Comparison of ENCODE assay signal across 13 mouse cellular contexts in genomic region chr4:81561453-81561852, GRCm38 (mm10).
DNase-seq lines count a peak whose midpoint lies in the region; ATAC-seq lines count a peak whose summit lies in the region.
"Had no signal": no experiment of that assay in that cellular context is flagged by ENCODE, and none has a peak within 500 bp of the region (broad histone marks: within the 10 kb centered on the region; RNA-seq: fewer than 3 reads in every experiment).

No protein-coding gene starts in this region.

- H3K9ac ChIP-seq in hindbrain, embryonic 11.5 days (ENCODE audit: low read depth, low read length) = no peak overlapping the region
- H3K9ac ChIP-seq in hindbrain, embryonic 12.5 days = no peak overlapping the region
- H3K9ac ChIP-seq in embryonic facial prominence, embryonic 11.5 days (replicated peaks; ENCODE audit: low read length) = no peak overlapping the region
- H3K9ac ChIP-seq in heart, embryonic 16.5 days (ENCODE audit: low read length) = no peak overlapping the region
- H3K9ac ChIP-seq: liver, embryonic 15.5 days had no signal

- H3K27me3 ChIP-seq in hindbrain, embryonic 11.5 days (ENCODE audit: control insufficient read depth, insufficient read depth, low read length) = no peaks in the 10 kb centered on the region
- no peaks in the 10 kb centered on the region for H3K27me3 ChIP-seq in hindbrain, embryonic 12.5 days
- no peaks in the 10 kb centered on the region for H3K27me3 ChIP-seq in embryonic facial prominence, embryonic 11.5 days (ENCODE audit: control insufficient read depth, insufficient read depth, low read length)
- H3K27me3 ChIP-seq in heart, embryonic 16.5 days (ENCODE audit: control insufficient read depth, insufficient read depth, low read length) = no peaks in the 10 kb centered on the region
- H3K27me3 ChIP-seq: liver, embryonic 15.5 days had no signal

- no peaks in the 10 kb centered on the region for H3K9me3 ChIP-seq in hindbrain, embryonic 11.5 days (ENCODE audit: control insufficient read depth, low read length)
- no peaks in the 10 kb centered on the region for H3K9me3 ChIP-seq in hindbrain, embryonic 12.5 days (replicated peaks)
- no peaks in the 10 kb centered on the region for H3K9me3 ChIP-seq in embryonic facial prominence, embryonic 11.5 days (replicated peaks; ENCODE audit: control insufficient read depth, low read length)
- no peaks in the 10 kb centered on the region for H3K9me3 ChIP-seq in heart, embryonic 16.5 days (replicated peaks; ENCODE audit: control insufficient read depth, low read length)
- H3K9me3 ChIP-seq: liver, embryonic 15.5 days had no signal

- no peak overlapping the region for H3K4me3 ChIP-seq in hindbrain, embryonic 11.5 days (ENCODE audit: low read depth, low read length)
- H3K4me3 ChIP-seq in hindbrain, embryonic 12.5 days = no peak overlapping the region
- H3K4me3 ChIP-seq in embryonic facial prominence, embryonic 11.5 days (ENCODE audit: low read depth, low read length) = no peak overlapping the region
- no peak overlapping the region for H3K4me3 ChIP-seq in heart, embryonic 16.5 days (ENCODE audit: low read length)
- H3K4me3 ChIP-seq: layer of hippocampus, adult 2 months; liver, embryonic 15.5 days had no signal

- no peak overlapping the region for H3K4me2 ChIP-seq in hindbrain, embryonic 11.5 days (replicated peaks; ENCODE audit: low read depth, low read length)
- no peak overlapping the region for H3K4me2 ChIP-seq in hindbrain, embryonic 12.5 days (replicated peaks)
- H3K4me2 ChIP-seq in embryonic facial prominence, embryonic 11.5 days (ENCODE audit: low read depth, low read length) = no peak overlapping the region
- no peak overlapping the region for H3K4me2 ChIP-seq in heart, embryonic 16.5 days (ENCODE audit: low read depth, low read length)
- H3K4me2 ChIP-seq: liver, embryonic 15.5 days had no signal

- H3K27ac ChIP-seq in hindbrain, embryonic 11.5 days (ENCODE audit: low read depth, low read length) = no peak overlapping the region
- H3K27ac ChIP-seq in hindbrain, embryonic 12.5 days = no peak overlapping the region
- H3K27ac ChIP-seq in embryonic facial prominence, embryonic 11.5 days (replicated peaks; ENCODE audit: low read depth, low read length) = no peak overlapping the region
- H3K27ac ChIP-seq in heart, embryonic 16.5 days (ENCODE audit: low read length) = peak overlapping the region; percentile 1
- H3K27ac ChIP-seq: layer of hippocampus, adult 2 months; liver, embryonic 15.5 days; macrophage had no signal

- DNase-seq in hindbrain, embryonic 11.5 days (ENCODE audit: low spot score) = peak; percentile 12
- DNase-seq in embryo, embryonic 10 days (ENCODE audit: low spot score) = peak; percentile 66
- peak; percentile 70 for DNase-seq in embryonic facial prominence, embryonic 11.5 days (ENCODE audit: low spot score)
- no peak for DNase-seq in cerebellum, postnatal 10 days
- DNase-seq in neural tube, embryonic 10.5 days (ENCODE audit: extremely low spot score, low spot score) = no peak
- no peak for DNase-seq in kidney, adult 11 months
- DNase-seq: adrenal gland, adult 8-10 months; cerebellum, postnatal 25 days had no signal

- H3K36me3 ChIP-seq in hindbrain, embryonic 11.5 days (ENCODE audit: control insufficient read depth, insufficient read depth, low read length) = no peaks in the 10 kb centered on the region
- no peaks in the 10 kb centered on the region for H3K36me3 ChIP-seq in hindbrain, embryonic 12.5 days
- no peaks in the 10 kb centered on the region for H3K36me3 ChIP-seq in embryonic facial prominence, embryonic 11.5 days (replicated peaks; ENCODE audit: control insufficient read depth, insufficient read depth, low read depth, low read length)
- no peaks in the 10 kb centered on the region for H3K36me3 ChIP-seq in heart, embryonic 16.5 days (ENCODE audit: control insufficient read depth, insufficient read depth)
- H3K36me3 ChIP-seq: liver, embryonic 15.5 days had no signal

- no peaks in the 10 kb centered on the region for H3K4me1 ChIP-seq in hindbrain, embryonic 11.5 days (replicated peaks; ENCODE audit: control insufficient read depth, insufficient read depth, low read length)
- peaks cover 8% of the 10 kb centered on the region for H3K4me1 ChIP-seq in hindbrain, embryonic 12.5 days
- peaks cover 3% of the 10 kb centered on the region; the same call in 1 of the 2 replicates for H3K4me1 ChIP-seq in embryonic facial prominence, embryonic 11.5 days (ENCODE audit: control insufficient read depth, insufficient read depth, low read length)
- peaks cover 16% of the 10 kb centered on the region for H3K4me1 ChIP-seq in heart, embryonic 16.5 days (ENCODE audit: control insufficient read depth, insufficient read depth, low read length)
- H3K4me1 ChIP-seq: liver, embryonic 15.5 days had no signal

- WGBS in hindbrain, embryonic 11.5 days = 55% methylated on average over 4 of the region's 4 CpGs
- 47% methylated on average over 4 of the region's 4 CpGs for WGBS in hindbrain, embryonic 12.5 days
- 28% methylated on average over 4 of the region's 4 CpGs for WGBS in embryonic facial prominence, embryonic 11.5 days
- 21% methylated on average over 4 of the region's 4 CpGs for WGBS in heart, embryonic 16.5 days

- no peak; the same call in 1 of the 2 replicates for ATAC-seq in hindbrain, embryonic 11.5 days (ENCODE audit: low FRiP score)
- ATAC-seq in hindbrain, embryonic 12.5 days (ENCODE audit: low FRiP score) = no peak
- ATAC-seq in embryonic facial prominence, embryonic 11.5 days (replicated peaks; ENCODE audit: insufficient number of reproducible peaks, low FRiP score, low TSS enrichment, low read depth) = peak; percentile 59; the same call in 1 of the 2 replicates
- ATAC-seq in heart, embryonic 16.5 days (replicated peaks; ENCODE audit: extremely low read depth, insufficient read depth, low FRiP score) = peak; percentile 37; the same call in 1 of the 2 replicates

Comparison
In these comparisons a context has a peak if more than half of its experiments do, and no peak if none do; other contexts are left out.
1. ATAC-seq: peak in embryonic facial prominence, embryonic 11.5 days (single experiment) and heart, embryonic 16.5 days (single experiment); none in hindbrain, embryonic 11.5 days (single experiment) and hindbrain, embryonic 12.5 days (single experiment).
2. DNase-seq: peak in hindbrain, embryonic 11.5 days (single experiment), embryo, embryonic 10 days (single experiment) and embryonic facial prominence, embryonic 11.5 days (single experiment); none in cerebellum, postnatal 10 days (0 of 2), neural tube, embryonic 10.5 days (single experiment) and kidney, adult 11 months (single experiment).